In the genomic region with DNA sequence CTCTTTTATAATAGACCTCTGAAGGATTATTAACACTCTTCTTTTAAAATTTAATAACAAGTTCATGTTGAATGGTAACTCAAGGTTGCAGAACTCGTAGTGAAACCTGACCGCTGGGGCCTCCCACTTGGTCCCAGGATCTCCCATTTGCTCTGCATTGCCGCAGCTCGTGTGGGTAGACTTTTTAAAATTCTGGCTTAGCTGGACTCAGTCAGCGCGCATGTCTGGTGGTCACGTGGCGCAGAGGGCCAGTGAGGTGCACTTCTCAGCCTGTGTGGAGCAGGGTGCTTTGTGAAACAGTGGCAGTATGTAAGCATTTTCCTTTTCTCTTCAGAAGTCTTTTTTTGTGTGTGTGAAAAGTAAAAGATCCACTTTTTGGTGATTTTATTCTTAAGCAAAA, we compare ENCODE assay signal across 24 mouse cellular contexts. TPM values are rescaled to one million over a fixed set of nuclear protein-coding genes. Genes with fewer than 3 reads are reported as not detected.
DNase-seq lines count a peak whose midpoint lies in the region; ATAC-seq and TF ChIP-seq lines count a peak whose summit lies in the region.
"Had no signal": no experiment of that assay in that cellular context is flagged by ENCODE, and none has a peak within 500 bp of the region (broad histone marks: within the 10 kb centered on the region; RNA-seq: fewer than 3 reads in every experiment).

No protein-coding gene starts in this region.

- no peaks in the 10 kb centered on the region for H3K79me2 ChIP-seq in liver, adult 2 months (ENCODE audit: control insufficient read depth, insufficient read depth, low read length)

- peaks cover 7% of the 10 kb centered on the region; the same call in 1 of the 2 replicates for H3K4me1 ChIP-seq in liver, adult 2 months (ENCODE audit: control insufficient read depth, insufficient read depth, low read length)
- no peaks in the 10 kb centered on the region for H3K4me1 ChIP-seq in liver, embryonic 11.5 days (replicated peaks; ENCODE audit: control insufficient read depth, insufficient read depth, low read length)
- no peaks in the 10 kb centered on the region for H3K4me1 ChIP-seq in kidney, embryonic 15.5 days
- H3K4me1 ChIP-seq in forebrain, postnatal 0 days (ENCODE audit: insufficient read depth), result no peaks in the 10 kb centered on the region
- H3K4me1 ChIP-seq: heart, embryonic 15.5 days; limb, embryonic 10.5 days; limb, embryonic 15.5 days had no signal

- H3K4me3 ChIP-seq in liver, adult 2 months (ENCODE audit: insufficient read depth, low read depth, low read length), result no peak overlapping the region
- no peak overlapping the region for H3K4me3 ChIP-seq in liver, embryonic 11.5 days (ENCODE audit: low read depth, low read length)
- H3K4me3 ChIP-seq in kidney, embryonic 15.5 days (replicated peaks), result no peak overlapping the region
- no peak overlapping the region for H3K4me3 ChIP-seq in forebrain, postnatal 0 days (ENCODE audit: low read depth, low read length)
- H3K4me3 ChIP-seq: embryonic facial prominence, embryonic 13.5 days; heart, embryonic 10.5 days; heart, embryonic 15.5 days; limb, embryonic 10.5 days; limb, embryonic 15.5 days had no signal

- no peak for DNase-seq in liver, adult 2 months (ENCODE audit: extremely low read depth, low read depth, low spot score)
- DNase-seq in liver, embryonic 11.5 days (ENCODE audit: low spot score), result no peak
- DNase-seq in kidney, adult 18-20 months, result peak; percentile 64
- DNase-seq in kidney, postnatal 25 days, result peak; percentile 69 to 83
- no peak for DNase-seq in forebrain, postnatal 0 days
- no peak for DNase-seq in layer of hippocampus, postnatal 14 days (ENCODE audit: low spot score in 2 of 2)
- DNase-seq: adrenal gland, adult 2 months; adrenal gland, postnatal 36 days; cerebellum, adult 18-20 months; cerebellum, postnatal 10 days; gastrocnemius, postnatal 10 days; lung, postnatal 36 days; midbrain, embryonic 14.5 days; right cerebral cortex, adult 18-20 months; thymus, adult 2 months; thymus, postnatal 36 days had no signal

- peak overlapping the region; percentile 59 for H3K27ac ChIP-seq in liver, adult 2 months (replicated peaks; ENCODE audit: insufficient read depth, low read depth, low read length)
- no peak overlapping the region for H3K27ac ChIP-seq in liver, embryonic 11.5 days (ENCODE audit: low read depth, low read length)
- H3K27ac ChIP-seq in kidney, embryonic 15.5 days, result 0 out of 2 replicates have a peak overlapping the region, but pooled peaks have one; percentile 39
- H3K27ac ChIP-seq in forebrain, postnatal 0 days (ENCODE audit: low read depth, low read length), result no peak overlapping the region
- H3K27ac ChIP-seq: embryonic facial prominence, embryonic 13.5 days; heart, embryonic 10.5 days; heart, embryonic 15.5 days; limb, embryonic 10.5 days; limb, embryonic 15.5 days had no signal

- peaks cover 1% of the 10 kb centered on the region; the same call in 1 of the 2 replicates for H3K36me3 ChIP-seq in liver, adult 2 months (ENCODE audit: control insufficient read depth, insufficient read depth, low read length)
- peaks cover 21% of the 10 kb centered on the region for H3K36me3 ChIP-seq in liver, embryonic 11.5 days (ENCODE audit: control insufficient read depth, insufficient read depth, low read length)
- peaks cover 23% of the 10 kb centered on the region for H3K36me3 ChIP-seq in kidney, embryonic 15.5 days
- H3K36me3 ChIP-seq in forebrain, postnatal 0 days (ENCODE audit: insufficient read depth), result peaks cover 29% of the 10 kb centered on the region

- H3K9ac ChIP-seq in liver, adult 2 months (ENCODE audit: low read depth, low read length), result no peak overlapping the region
- H3K9ac ChIP-seq in liver, embryonic 11.5 days (ENCODE audit: low read depth, low read length), result no peak overlapping the region
- H3K9ac ChIP-seq in kidney, embryonic 15.5 days, result no peak overlapping the region
- H3K9ac ChIP-seq in forebrain, postnatal 0 days, result no peak overlapping the region
- H3K9ac ChIP-seq: embryonic facial prominence, embryonic 13.5 days; heart, embryonic 15.5 days; limb, embryonic 15.5 days had no signal

- WGBS in liver, adult 2 months, result 81% methylated on average over 8 of the region's 8 CpGs
- WGBS in liver, embryonic 11.5 days, result 91% methylated on average over 8 of the region's 8 CpGs
- WGBS in kidney, embryonic 15.5 days, result 86% methylated on average over 8 of the region's 8 CpGs
- 91% methylated on average over 8 of the region's 8 CpGs for WGBS in forebrain, postnatal 0 days

- H3K27me3 ChIP-seq in liver, adult 2 months (ENCODE audit: control insufficient read depth, insufficient read depth, low read length), result no peaks in the 10 kb centered on the region
- no peaks in the 10 kb centered on the region for H3K27me3 ChIP-seq in liver, embryonic 11.5 days (replicated peaks; ENCODE audit: control insufficient read depth, insufficient read depth, low read length)
- no peaks in the 10 kb centered on the region for H3K27me3 ChIP-seq in kidney, embryonic 15.5 days
- H3K27me3 ChIP-seq in forebrain, postnatal 0 days (ENCODE audit: insufficient read depth, low read length), result no peaks in the 10 kb centered on the region
- H3K27me3 ChIP-seq: embryonic facial prominence, embryonic 13.5 days; heart, embryonic 15.5 days; limb, embryonic 15.5 days had no signal

- ATAC-seq in liver, embryonic 11.5 days (replicated peaks; ENCODE audit: low FRiP score), result no peak
- ATAC-seq in kidney, embryonic 15.5 days (replicated peaks; ENCODE audit: low FRiP score), result no peak
- ATAC-seq in forebrain, postnatal 0 days, result no peak
- ATAC-seq: CD4-positive, CD25-positive, alpha-beta regulatory T cell, adult 4 months; hindbrain, embryonic 16.5 days had no signal

- H3K4me2 ChIP-seq in liver, embryonic 11.5 days, result no peak overlapping the region
- no peak overlapping the region for H3K4me2 ChIP-seq in kidney, embryonic 15.5 days
- H3K4me2 ChIP-seq in forebrain, postnatal 0 days (ENCODE audit: low read depth), result no peak overlapping the region
- H3K4me2 ChIP-seq: embryonic facial prominence, embryonic 13.5 days; heart, embryonic 15.5 days; limb, embryonic 15.5 days had no signal

- TF ChIP-seq CTCF in liver, adult 2 months (IDR thresholded peaks at IDR 0.05; ENCODE audit: low read depth, low read length), result no peak
- no peak for TF ChIP-seq CTCF in forebrain, postnatal 0 days (IDR thresholded peaks at IDR 0.05; ENCODE audit: low read depth)

- H3K9me3 ChIP-seq in liver, embryonic 11.5 days (ENCODE audit: control insufficient read depth, low read length), result no peaks in the 10 kb centered on the region
- no peaks in the 10 kb centered on the region for H3K9me3 ChIP-seq in kidney, embryonic 15.5 days (replicated peaks)
- no peaks in the 10 kb centered on the region for H3K9me3 ChIP-seq in forebrain, postnatal 0 days (ENCODE audit: low read length)
- H3K9me3 ChIP-seq: embryonic facial prominence, embryonic 13.5 days; heart, embryonic 10.5 days; heart, embryonic 15.5 days; limb, embryonic 10.5 days; limb, embryonic 15.5 days had no signal

- TF ChIP-seq POLR2A in liver, adult 2 months (IDR thresholded peaks at IDR 0.05; ENCODE audit: extremely low read depth, insufficient read depth, low read length), result no peak

RNA-seq across cellular contexts. Expression of a gene that starts 6.7 kb away (rescaled TPM):
- 19.5 and 20.0 TPM in 2 replicates for total RNA-seq in liver, adult 2 months (2014; rRNA removed)
- 2.2 and 2.5 TPM in 2 replicates for polyA plus RNA-seq in liver, adult 2 months (2012; rRNA removed)
- polyA plus RNA-seq in liver, embryonic 11.5 days (2014; fragmentation: Nextera tagmentation; extraction: Ambion mirVana), result 8.2 and 8.4 TPM in 2 replicates
- polyA plus RNA-seq in kidney, embryonic 15.5 days (2015; fragmentation: Nextera tagmentation; extraction: Ambion mirVana), result 12.2 and 12.9 TPM in 2 replicates
- total RNA-seq in forebrain, postnatal 0 days (2014; rRNA removed), result 7.5 and 9.9 TPM in 2 replicates
- 3.8 and 4.4 TPM in 2 replicates for polyA plus RNA-seq in forebrain, postnatal 0 days (2015; fragmentation: Nextera tagmentation; extraction: Ambion mirVana)
- 1 to 10 TPM; 6.6 to 7.4 TPM for total RNA-seq in layer of hippocampus, postnatal 14 days (2021)

RNA-seq across cellular contexts. Expression of a gene that starts 38.5 kb away (rescaled TPM):
- total RNA-seq in liver, adult 2 months (2014; rRNA removed), result 6.2 and 6.4 TPM in 2 replicates
- 1.7 and 2.4 TPM in 2 replicates for polyA plus RNA-seq in liver, adult 2 months (2012; rRNA removed)
- polyA plus RNA-seq in liver, embryonic 11.5 days (2014; fragmentation: Nextera tagmentation; extraction: Ambion mirVana), result 109 and 130 TPM in 2 replicates
- polyA plus RNA-seq in kidney, embryonic 15.5 days (2015; fragmentation: Nextera tagmentation; extraction: Ambion mirVana), result 23.7 and 24.2 TPM in 2 replicates
- 43.2 and 43.5 TPM in 2 replicates for total RNA-seq in forebrain, postnatal 0 days (2014; rRNA removed)
- polyA plus RNA-seq in forebrain, postnatal 0 days (2015; fragmentation: Nextera tagmentation; extraction: Ambion mirVana), result 19.8 and 26.6 TPM in 2 replicates
- total RNA-seq in layer of hippocampus, postnatal 14 days (2021), result 100 to 1,000 TPM; 151 to 155 TPM

RNA-seq across cellular contexts. Expression of a gene that starts 56.6 kb away (rescaled TPM):
- total RNA-seq in liver, adult 2 months (2014; rRNA removed), result 3.0 and 5.1 TPM in 2 replicates
- polyA plus RNA-seq in liver, adult 2 months (2012; rRNA removed), result 0.21 and 0.57 TPM in 2 replicates
- 3.6 and 4.6 TPM in 2 replicates for polyA plus RNA-seq in liver, embryonic 11.5 days (2014; fragmentation: Nextera tagmentation; extraction: Ambion mirVana)
- polyA plus RNA-seq in kidney, embryonic 15.5 days (2015; fragmentation: Nextera tagmentation; extraction: Ambion mirVana), result 5.9 and 6.5 TPM in 2 replicates
- total RNA-seq in forebrain, postnatal 0 days (2014; rRNA removed), result 6.0 and 13.5 TPM in 2 replicates
- 4.3 and 6.5 TPM in 2 replicates for polyA plus RNA-seq in forebrain, postnatal 0 days (2015; fragmentation: Nextera tagmentation; extraction: Ambion mirVana)
- total RNA-seq in layer of hippocampus, postnatal 14 days (2021), result 1 to 10 TPM; 2.1 to 3.0 TPM

RNA-seq across cellular contexts. Expression of a gene that starts 56.7 kb away (rescaled TPM):
- 198 and 243 TPM in 2 replicates for total RNA-seq in liver, adult 2 months (2014; rRNA removed)
- 284 and 439 TPM in 2 replicates for polyA plus RNA-seq in liver, adult 2 months (2012; rRNA removed)
- 936 and 987 TPM in 2 replicates for polyA plus RNA-seq in liver, embryonic 11.5 days (2014; fragmentation: Nextera tagmentation; extraction: Ambion mirVana)
- polyA plus RNA-seq in kidney, embryonic 15.5 days (2015; fragmentation: Nextera tagmentation; extraction: Ambion mirVana), result 951 and 1,101 TPM in 2 replicates
- 73.7 and 90.4 TPM in 2 replicates for total RNA-seq in forebrain, postnatal 0 days (2014; rRNA removed)
- 291 and 344 TPM in 2 replicates for polyA plus RNA-seq in forebrain, postnatal 0 days (2015; fragmentation: Nextera tagmentation; extraction: Ambion mirVana)
- 10 to 100 TPM; 49.4 to 60.7 TPM for total RNA-seq in layer of hippocampus, postnatal 14 days (2021)

Comparison
In these comparisons a context has a peak if more than half of its experiments do, and no peak if none do; other contexts are left out.
1. H3K27ac ChIP-seq: peak in liver, adult 2 months (single experiment) and kidney, embryonic 15.5 days (single experiment); none in liver, embryonic 11.5 days (single experiment) and forebrain, postnatal 0 days (single experiment).
2. DNase-seq: peak in kidney, adult 18-20 months (single experiment) and kidney, postnatal 25 days (2 of 2); none in liver, adult 2 months (single experiment), liver, embryonic 11.5 days (single experiment), forebrain, postnatal 0 days (single experiment) and layer of hippocampus, postnatal 14 days (0 of 2).